Mouse (Mus musculus): Measurements from ENCODE around the gene Zfp598. TPM values are rescaled to one million over a fixed set of nuclear protein-coding genes. Genes with fewer than 3 reads are reported as not detected.
A peak's percentile ranks its signal among the peaks of the same experiment; 100 is the strongest.

Zfp598 gene
- polyA plus RNA-seq, 1 experiment from 2014 or later: 18.1 TPM

DNA sequence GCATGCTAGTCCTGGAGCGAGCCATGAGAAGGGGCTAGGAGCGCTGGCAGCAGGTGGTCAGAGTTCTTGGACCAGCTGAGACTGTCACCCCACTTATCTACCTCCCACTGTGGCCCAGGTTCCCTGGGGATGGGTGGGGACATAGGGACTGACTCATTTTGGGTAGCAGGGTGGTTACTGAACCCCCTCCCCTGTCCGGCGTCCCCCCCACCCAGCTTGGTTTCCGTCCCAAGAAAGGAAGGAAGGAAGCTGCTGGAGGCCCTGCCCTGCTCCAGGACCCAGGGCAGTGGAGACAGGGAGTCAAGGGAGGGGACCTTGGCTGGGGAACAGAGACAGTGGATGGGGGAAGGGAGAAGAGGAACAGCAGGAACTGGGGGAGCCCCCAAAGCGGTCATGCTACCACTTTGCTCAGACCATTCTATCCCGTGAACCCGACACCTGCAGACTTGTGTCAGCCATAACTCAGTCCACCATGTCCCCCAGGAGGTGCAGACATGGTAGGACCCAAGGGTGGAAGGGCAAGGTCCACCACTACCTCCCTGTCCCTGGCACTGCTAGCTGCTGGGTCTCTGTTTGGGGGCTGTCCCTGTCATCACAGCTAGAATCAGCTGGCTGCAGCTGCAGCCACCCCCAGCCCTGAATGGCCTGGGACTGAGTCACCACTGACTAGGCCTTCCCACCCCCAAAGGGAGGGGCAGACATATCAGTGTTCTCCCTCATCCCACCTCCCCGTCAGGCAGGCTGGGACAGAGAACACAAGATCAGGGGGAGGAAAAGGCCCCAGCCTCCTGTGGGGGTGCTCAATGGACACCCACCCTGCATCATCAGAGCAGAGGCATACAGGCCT, 24.4 kb upstream of the Zfp598 start:
- H3K36me3 ChIP-seq (ENCODE audit: insufficient read depth, low read length): 0 out of 2 replicates have a peak, but pooled peaks cover 13% of the 10 kb centered on the region
- H3K4me3 ChIP-seq (replicated peaks; ENCODE audit: low read depth, low read length): 0 out of 2 replicates have a peak overlapping the region, but pooled peaks have one; percentile 17
- peak overlapping the region; percentile 47 for H3K9ac ChIP-seq (ENCODE audit: low read depth, low read length)
- no peaks in the 10 kb centered on the region for H3K9me3 ChIP-seq (replicated peaks; ENCODE audit: low read length)
- peak; percentile 57 for DNase-seq (ENCODE audit: low spot score)
- no peaks in the 10 kb centered on the region for H3K27me3 ChIP-seq (ENCODE audit: insufficient read depth, low read length)
- peak overlapping the region; percentile 84 for H3K27ac ChIP-seq
- H3K4me1 ChIP-seq (replicated peaks; ENCODE audit: insufficient read depth, low read length): peaks cover 34% of the 10 kb centered on the region
- WGBS: 49% methylated on average over 9 of the region's 9 CpGs
- TF ChIP-seq CTCF (IDR thresholded peaks at IDR 0.05; ENCODE audit: low read depth): no peak
- ATAC-seq (replicated peaks; ENCODE audit: low FRiP score, low read depth): peak; percentile 52
- peak overlapping the region; percentile 46 for H3K4me2 ChIP-seq (ENCODE audit: low read length)

DNA sequence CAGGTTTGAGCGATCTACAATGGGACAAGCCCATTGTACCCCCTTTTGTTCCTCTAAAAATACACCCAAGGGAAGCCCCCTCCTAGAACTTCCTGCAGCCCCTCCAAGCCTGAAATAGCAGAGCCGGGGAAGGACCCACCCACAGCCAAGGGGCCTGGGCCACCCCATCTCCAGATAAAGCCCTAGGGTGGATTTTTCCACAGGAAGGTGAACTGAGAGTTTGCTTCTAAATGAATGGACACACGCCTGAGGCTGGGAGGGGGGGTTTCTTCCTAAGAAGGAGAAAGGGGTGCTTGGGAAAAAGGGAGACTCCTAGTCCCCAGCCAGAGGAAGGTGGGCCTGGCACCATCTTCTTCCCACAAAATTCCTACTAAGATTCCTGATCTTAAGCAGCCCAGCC, 23.6 kb upstream of the Zfp598 start:
- no peak for TF ChIP-seq CTCF (IDR thresholded peaks at IDR 0.05; ENCODE audit: low read depth)
- no peak for DNase-seq (ENCODE audit: low spot score)

DNA sequence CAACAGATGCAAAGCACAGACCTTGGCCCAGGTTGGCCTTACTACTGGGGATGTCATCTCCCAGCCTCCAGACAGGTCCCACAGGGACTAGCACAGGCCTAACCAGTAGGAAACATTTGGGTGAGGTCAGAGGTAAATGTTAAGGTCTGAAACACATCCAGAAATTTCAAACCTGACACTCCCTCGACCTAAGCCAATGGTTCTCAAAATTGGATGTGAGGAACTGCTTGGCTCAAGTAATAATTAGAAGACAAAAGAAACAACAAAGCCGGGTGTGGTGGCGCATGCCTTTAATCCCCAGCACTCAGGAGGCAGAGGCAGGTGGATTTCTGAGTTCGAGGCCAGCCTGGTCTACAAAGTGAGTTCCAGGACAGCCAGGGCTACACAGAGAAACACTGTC, 23.1 kb upstream of the Zfp598 start:
- Histone ChIP-seq H3K27me3 (ENCODE audit: insufficient read depth, low read length) (no peaks in the 10 kb centered on the region), H3K27ac (peak overlapping the region; percentile 84), H3K36me3 (ENCODE audit: insufficient read depth, low read length) (0 out of 2 replicates have a peak, but pooled peaks cover 13% of the 10 kb centered on the region), H3K4me1 (replicated peaks; ENCODE audit: insufficient read depth, low read length) (peaks cover 38% of the 10 kb centered on the region), H3K4me3 (replicated peaks; ENCODE audit: low read depth, low read length) (no peak overlapping the region), H3K4me2 (ENCODE audit: low read length) (peak overlapping the region; percentile 46; the same call in 1 of the 2 replicates), H3K9ac (ENCODE audit: low read depth, low read length) (no peak overlapping the region), H3K9me3 (replicated peaks; ENCODE audit: low read length) (no peaks in the 10 kb centered on the region)
- 70% methylated on average over 4 of the region's 4 CpGs for WGBS
- no peak for TF ChIP-seq CTCF (IDR thresholded peaks at IDR 0.05; ENCODE audit: low read depth)
- ATAC-seq (replicated peaks; ENCODE audit: low FRiP score, low read depth) (no peak), DNase-seq (ENCODE audit: low spot score) (no peak)

More for the DNA sequence above, 23.6 kb upstream of the Zfp598 start:
- Histone ChIP-seq H3K27ac (peak overlapping the region; percentile 84), H3K9me3 (replicated peaks; ENCODE audit: low read length) (no peaks in the 10 kb centered on the region), H3K4me3 (replicated peaks; ENCODE audit: low read depth, low read length) (no peak overlapping the region), H3K27me3 (ENCODE audit: insufficient read depth, low read length) (no peaks in the 10 kb centered on the region), H3K9ac (ENCODE audit: low read depth, low read length) (no peak overlapping the region), H3K4me2 (ENCODE audit: low read length) (peak overlapping the region; percentile 46), H3K4me1 (replicated peaks; ENCODE audit: insufficient read depth, low read length) (peaks cover 38% of the 10 kb centered on the region), H3K36me3 (ENCODE audit: insufficient read depth, low read length) (0 out of 2 replicates have a peak, but pooled peaks cover 13% of the 10 kb centered on the region)
- WGBS: 68% methylated on average over 3 of the region's 3 CpGs
- ATAC-seq (replicated peaks; ENCODE audit: low FRiP score, low read depth): no peak

DNA sequence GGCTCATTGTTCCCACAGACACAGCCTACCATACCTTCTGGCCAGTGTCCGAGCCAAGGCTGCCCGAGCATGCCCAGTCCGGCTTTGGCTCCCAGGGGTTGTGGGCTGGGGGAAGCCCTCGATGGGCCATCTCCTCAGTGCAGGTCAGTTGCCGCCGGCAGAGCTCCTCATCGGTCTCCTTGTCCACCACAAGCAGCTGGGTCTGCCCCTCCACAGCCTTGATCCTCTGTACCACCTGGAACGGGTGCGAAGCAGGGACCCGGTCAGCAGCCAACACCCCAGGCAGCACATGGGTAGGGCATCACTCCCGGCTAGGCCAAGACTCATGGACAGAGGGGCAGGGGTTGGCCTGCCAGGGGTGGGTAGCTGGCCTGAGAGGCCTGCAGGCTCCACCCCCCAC, 22.0 kb upstream of the Zfp598 start:
- H3K27me3 ChIP-seq (ENCODE audit: insufficient read depth, low read length): no peaks in the 10 kb centered on the region
- peak overlapping the region; percentile 16 for H3K4me3 ChIP-seq (replicated peaks; ENCODE audit: low read depth, low read length)
- peak overlapping the region; percentile 48 for H3K27ac ChIP-seq
- no peak for TF ChIP-seq CTCF (IDR thresholded peaks at IDR 0.05; ENCODE audit: low read depth)
- peak overlapping the region; percentile 80 for H3K4me2 ChIP-seq (ENCODE audit: low read length)
- H3K4me1 ChIP-seq (replicated peaks; ENCODE audit: insufficient read depth, low read length): peaks cover 38% of the 10 kb centered on the region
- DNase-seq (ENCODE audit: low spot score) (no peak), ATAC-seq (replicated peaks; ENCODE audit: low FRiP score, low read depth) (no peak)
- H3K9ac ChIP-seq (ENCODE audit: low read depth, low read length): peak overlapping the region; percentile 27; the same call in 1 of the 2 replicates
- H3K36me3 ChIP-seq (ENCODE audit: insufficient read depth, low read length): 0 out of 2 replicates have a peak, but pooled peaks cover 6% of the 10 kb centered on the region
- H3K9me3 ChIP-seq (replicated peaks; ENCODE audit: low read length): no peaks in the 10 kb centered on the region
- 69% methylated on average over 11 of the region's 11 CpGs for WGBS

DNA sequence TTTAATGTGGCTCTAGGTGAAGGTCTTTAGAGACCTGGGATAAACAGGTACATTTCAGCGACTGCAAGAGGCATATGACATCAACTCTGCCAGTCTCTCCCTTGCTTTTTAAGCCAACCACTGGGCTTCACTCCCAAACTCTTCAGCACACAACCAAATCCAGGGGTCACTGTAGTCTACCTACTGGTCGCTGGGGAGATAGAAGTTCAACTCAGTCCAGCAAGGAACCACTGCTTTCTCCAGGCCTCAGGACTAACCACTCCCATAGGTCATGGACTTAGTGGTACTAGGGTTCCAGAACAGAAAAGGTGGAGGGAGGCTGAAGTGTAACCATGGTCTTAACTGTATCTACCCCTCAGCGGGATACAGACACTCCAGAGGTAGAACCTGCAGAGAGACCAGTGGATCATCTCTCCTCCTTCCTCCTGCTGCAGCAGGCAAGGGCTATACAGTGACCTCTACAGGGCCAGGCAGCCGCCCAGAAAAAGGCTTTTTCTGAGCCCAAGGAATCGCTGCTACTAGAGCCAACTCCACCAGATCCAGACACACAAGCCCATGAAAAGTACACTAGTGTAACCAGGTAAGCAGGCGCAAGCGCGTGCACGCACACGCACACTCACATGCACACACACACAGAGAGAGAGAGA, 20.6 kb upstream of the Zfp598 start:
- no peak for DNase-seq (ENCODE audit: low spot score)
- Histone ChIP-seq H3K9ac (ENCODE audit: low read depth, low read length) (peak overlapping the region; percentile 82; the same call in 1 of the 2 replicates), H3K4me2 (ENCODE audit: low read length) (peak overlapping the region; percentile 80), H3K36me3 (ENCODE audit: insufficient read depth, low read length) (0 out of 2 replicates have a peak, but pooled peaks cover 6% of the 10 kb centered on the region), H3K9me3 (replicated peaks; ENCODE audit: low read length) (no peaks in the 10 kb centered on the region), H3K27me3 (ENCODE audit: insufficient read depth, low read length) (no peaks in the 10 kb centered on the region), H3K27ac (no peak overlapping the region), H3K4me3 (replicated peaks; ENCODE audit: low read depth, low read length) (peak overlapping the region; percentile 65), H3K4me1 (replicated peaks; ENCODE audit: insufficient read depth, low read length) (peaks cover 33% of the 10 kb centered on the region)
- peak; percentile 16; the same call in 1 of the 2 replicates for TF ChIP-seq CTCF (IDR thresholded peaks at IDR 0.05; ENCODE audit: low read depth)
- WGBS: 68% methylated on average over 10 of the region's 10 CpGs
- no peak for ATAC-seq (replicated peaks; ENCODE audit: low FRiP score, low read depth)

DNA sequence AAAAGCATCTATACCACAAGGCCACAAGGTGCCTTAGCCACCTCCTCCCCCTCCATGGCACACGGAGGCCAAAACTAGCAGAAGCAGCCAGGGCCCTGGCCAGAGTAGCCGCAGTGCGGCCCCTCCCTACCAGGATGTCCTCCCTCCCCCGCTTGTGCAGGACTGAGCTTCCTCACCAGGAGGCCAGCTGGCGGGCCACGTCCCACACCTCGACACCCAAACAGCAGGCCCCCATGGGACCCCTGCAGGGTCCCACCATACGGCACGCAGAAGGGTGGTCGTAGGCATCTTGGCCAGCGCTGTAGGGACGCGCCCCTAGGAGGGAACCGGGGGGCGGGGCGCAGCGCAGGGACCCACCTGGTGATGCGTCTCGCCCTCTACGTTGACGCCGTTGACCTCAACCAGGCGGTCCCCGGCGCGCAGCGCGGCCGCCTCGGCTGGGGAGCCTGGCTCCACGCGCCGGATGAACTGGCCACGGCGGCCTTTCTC, 19.9 kb upstream of the Zfp598 start:
- Histone ChIP-seq H3K27ac (peak overlapping the region; percentile 65), H3K4me2 (ENCODE audit: low read length) (peak overlapping the region; percentile 80), H3K9ac (ENCODE audit: low read depth, low read length) (peak overlapping the region; percentile 82), H3K27me3 (ENCODE audit: insufficient read depth, low read length) (no peaks in the 10 kb centered on the region), H3K4me1 (replicated peaks; ENCODE audit: insufficient read depth, low read length) (peaks cover 25% of the 10 kb centered on the region), H3K9me3 (replicated peaks; ENCODE audit: low read length) (no peaks in the 10 kb centered on the region), H3K4me3 (replicated peaks; ENCODE audit: low read depth, low read length) (peak overlapping the region; percentile 65), H3K36me3 (ENCODE audit: insufficient read depth, low read length) (0 out of 2 replicates have a peak, but pooled peaks cover 6% of the 10 kb centered on the region)
- DNase-seq (ENCODE audit: low spot score) (peak; percentile 58), ATAC-seq (replicated peaks; ENCODE audit: low FRiP score, low read depth) (peak; percentile 35)
- WGBS: 1% methylated on average over 35 of the region's 35 CpGs
- TF ChIP-seq CTCF (IDR thresholded peaks at IDR 0.05; ENCODE audit: low read depth): no peak
